Mouse (Mus musculus) liver, embryonic 15.5 days (tissue): ENCODE data around the gene Nos1. TPM values are rescaled to one million over a fixed set of nuclear protein-coding genes. Genes with fewer than 3 reads are reported as not detected.

Experiments used
- ATAC-seq: fragments of 200-750 bp; cut with Nextera tagmentation; 2 replicates; pipeline ENCODE4 v1.8.0; 2017; ENCODE audit warnings: moderate number of reproducible peaks, mild to moderate bottlenecking, moderate library complexity; ENCODE audit not compliant: insufficient read depth
- H3K27ac ChIP-seq: fragments of 300-500 bp; sonication (generic); replicated peaks from 2 replicates; pipeline ENCODE4 v1.5.1; 2015; ENCODE audit warnings: mild to moderate bottlenecking, inconsistent platforms
- H3K27me3 ChIP-seq: fragments of 300-500 bp; sonication (generic); 2 replicates; pipeline ENCODE4 v1.6.1; 2015; ENCODE audit warnings: mild to moderate bottlenecking, inconsistent platforms
- H3K36me3 ChIP-seq: fragments of 300-500 bp; sonication (generic); replicated peaks from 2 replicates; pipeline ENCODE4 v1.6.1; 2015; ENCODE audit warnings: moderate library complexity, mild to moderate bottlenecking, inconsistent platforms
- H3K4me1 ChIP-seq: fragments of 300-500 bp; sonication (generic); replicated peaks from 2 replicates; pipeline ENCODE4 v1.6.1; 2015; ENCODE audit warnings: inconsistent platforms
- H3K4me2 ChIP-seq: fragments of 300-500 bp; sonication (generic); 2 replicates; pipeline ENCODE4 v1.6.1; 2015; ENCODE audit warnings: moderate library complexity, mild to moderate bottlenecking, inconsistent platforms
- H3K4me3 ChIP-seq: fragments of 300-500 bp; sonication (generic); replicated peaks from 2 replicates; pipeline ENCODE4 v1.5.1; 2015; ENCODE audit warnings: mild to moderate bottlenecking, inconsistent platforms
- H3K9ac ChIP-seq: fragments of 300-500 bp; sonication (generic); 2 replicates; pipeline ENCODE4 v1.6.1; 2015; ENCODE audit warnings: moderate library complexity, mild to moderate bottlenecking, inconsistent platforms
- H3K9me3 ChIP-seq: fragments of 300-500 bp; sonication (generic); replicated peaks from 2 replicates; pipeline ENCODE4 v1.6.1; 2016; ENCODE audit warnings: inconsistent platforms
- WGBS: fragments of 180-500 bp; shearing (Covaris S2); methylation state at CpG from one replicate; pipeline ENCODE4 v1.1.7; 2015; ENCODE audit warnings: mixed read lengths; ENCODE audit not compliant: insufficient replicate concordance; 5-methylcytosine and 5-hydroxymethylcytosine counted together
- polyA plus RNA-seq: library from polyadenylated mRNA; unstranded; fragments of >200 nt; fragmentation: Nextera tagmentation; extraction: Ambion mirVana; gene quantifications from 2 replicates; pipeline ENCODE4 v1.2.1, GENCODE M21; 2015

Nos1 gene
- polyA plus RNA-seq, 1 experiment from 2014 or later, result 0.07 TPM

DNA sequence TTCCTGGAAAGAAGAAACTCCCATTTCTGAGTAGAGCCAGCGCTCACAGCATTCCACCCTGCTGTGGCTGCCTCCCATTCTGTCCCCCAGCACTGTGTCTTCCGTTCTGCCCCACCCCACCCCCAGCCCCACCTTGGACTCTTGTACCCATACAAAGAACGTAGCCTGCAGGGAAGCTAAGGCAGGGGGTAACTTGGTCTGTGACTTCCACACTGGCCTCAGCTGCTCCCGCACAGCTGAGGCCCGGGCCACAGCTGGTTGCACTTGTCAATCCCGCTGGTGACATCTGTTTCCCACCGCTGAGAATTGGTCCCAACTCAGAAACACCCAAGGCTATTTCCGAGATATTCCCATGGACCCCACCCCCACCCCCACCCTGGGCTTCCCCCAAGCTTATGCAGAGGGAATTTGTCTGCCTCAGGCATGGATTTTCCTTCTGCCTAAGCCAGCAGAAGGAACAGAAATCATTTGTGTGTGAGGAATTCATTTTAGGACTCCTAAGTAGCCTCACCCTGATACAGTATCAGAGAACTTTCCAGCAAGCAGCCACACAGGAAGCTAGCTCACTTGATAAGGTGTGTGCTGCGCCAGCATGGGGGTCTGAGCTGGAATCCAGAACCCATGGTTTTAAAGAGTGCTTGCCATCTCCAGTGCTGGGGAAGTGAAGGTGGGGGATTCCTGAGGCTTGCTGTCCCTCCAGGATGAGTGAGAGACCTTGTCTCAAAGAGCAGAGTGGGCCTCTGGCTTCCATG lies 117.4 kb downstream of the Nos1 start:
- no peaks in the 10 kb centered on the region for H3K27me3 ChIP-seq
- no peak overlapping the region for H3K27ac ChIP-seq
- no peaks in the 10 kb centered on the region for H3K36me3 ChIP-seq
- H3K9me3 ChIP-seq, result no peaks in the 10 kb centered on the region
- no peak overlapping the region for H3K9ac ChIP-seq
- no peak for ATAC-seq
- H3K4me3 ChIP-seq, result no peak overlapping the region
- WGBS, result 17% methylated on average over 9 of the region's 9 CpGs
- no peak overlapping the region for H3K4me2 ChIP-seq
- H3K4me1 ChIP-seq, result no peaks in the 10 kb centered on the region

DNA sequence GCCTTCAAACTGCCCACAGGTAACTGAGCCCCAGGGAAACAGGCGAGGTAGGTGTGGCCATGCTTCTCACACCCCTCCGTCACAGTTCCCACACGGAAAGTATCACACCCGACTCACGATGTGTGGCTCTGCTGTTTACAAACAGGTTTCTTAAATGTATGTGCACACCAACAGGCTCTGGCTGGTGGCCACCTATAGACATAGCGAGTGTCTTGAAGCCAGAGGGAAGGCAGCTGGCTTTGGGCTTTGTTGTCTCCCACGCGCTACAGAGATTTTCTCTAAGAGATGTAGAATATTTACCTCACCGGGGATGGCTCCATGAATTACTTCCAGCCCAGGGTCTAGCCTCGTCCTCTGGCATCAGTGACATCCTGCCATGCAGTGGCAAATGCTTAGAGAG lies 118.5 kb downstream of the Nos1 start:
- H3K36me3 ChIP-seq, result no peaks in the 10 kb centered on the region
- no peak for ATAC-seq
- WGBS, result 59% methylated on average over 10 of the region's 10 CpGs
- no peak overlapping the region for H3K27ac ChIP-seq
- no peak overlapping the region for H3K9ac ChIP-seq
- no peak overlapping the region for H3K4me2 ChIP-seq
- no peaks in the 10 kb centered on the region for H3K27me3 ChIP-seq
- no peaks in the 10 kb centered on the region for H3K4me1 ChIP-seq
- H3K4me3 ChIP-seq, result no peak overlapping the region
- no peaks in the 10 kb centered on the region for H3K9me3 ChIP-seq

DNA sequence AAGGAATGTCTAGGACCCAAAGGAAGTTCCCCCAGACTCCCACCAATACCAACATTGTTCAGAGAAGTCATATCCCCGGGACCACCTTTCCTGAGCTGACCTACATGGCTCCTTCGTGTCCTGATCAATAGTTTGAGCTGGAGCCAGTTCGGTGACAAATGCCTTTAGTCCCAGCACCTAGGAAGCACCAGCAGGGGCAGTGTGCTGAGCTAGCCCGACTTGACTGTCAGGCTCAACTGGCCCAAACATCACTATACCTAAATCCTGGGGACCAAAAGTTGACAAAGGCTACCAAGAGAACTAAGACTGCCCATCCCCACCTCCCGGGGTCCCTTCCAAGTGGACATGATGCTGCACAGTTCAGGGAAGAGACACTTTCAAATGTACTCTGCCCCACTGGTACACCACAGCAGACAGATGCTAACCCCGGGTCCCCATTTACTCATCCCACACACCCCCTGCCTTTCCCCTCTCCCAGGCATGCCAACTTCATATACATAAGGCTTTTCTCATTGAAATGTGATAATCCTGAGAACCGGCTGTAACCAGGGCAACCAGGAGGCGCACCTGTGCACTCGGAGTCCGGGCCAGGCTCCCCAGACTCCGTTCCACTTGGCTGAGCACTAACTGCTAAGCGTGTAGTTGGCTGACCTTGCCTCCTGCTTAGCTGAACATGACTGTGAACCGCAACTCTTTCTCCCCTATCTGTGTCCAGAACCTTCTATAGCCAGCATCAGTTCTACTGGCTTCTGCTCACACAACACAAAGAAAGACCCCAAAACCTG lies 120.3 kb downstream of the Nos1 start:
- ATAC-seq, result no peak
- WGBS, result 28% methylated on average over 13 of the region's 13 CpGs
- no peaks in the 10 kb centered on the region for H3K9me3 ChIP-seq
- no peak overlapping the region for H3K9ac ChIP-seq
- no peak overlapping the region for H3K4me2 ChIP-seq
- H3K27me3 ChIP-seq, result no peaks in the 10 kb centered on the region
- no peaks in the 10 kb centered on the region for H3K4me1 ChIP-seq
- no peak overlapping the region for H3K4me3 ChIP-seq
- no peak overlapping the region for H3K27ac ChIP-seq
- H3K36me3 ChIP-seq, result no peaks in the 10 kb centered on the region

DNA sequence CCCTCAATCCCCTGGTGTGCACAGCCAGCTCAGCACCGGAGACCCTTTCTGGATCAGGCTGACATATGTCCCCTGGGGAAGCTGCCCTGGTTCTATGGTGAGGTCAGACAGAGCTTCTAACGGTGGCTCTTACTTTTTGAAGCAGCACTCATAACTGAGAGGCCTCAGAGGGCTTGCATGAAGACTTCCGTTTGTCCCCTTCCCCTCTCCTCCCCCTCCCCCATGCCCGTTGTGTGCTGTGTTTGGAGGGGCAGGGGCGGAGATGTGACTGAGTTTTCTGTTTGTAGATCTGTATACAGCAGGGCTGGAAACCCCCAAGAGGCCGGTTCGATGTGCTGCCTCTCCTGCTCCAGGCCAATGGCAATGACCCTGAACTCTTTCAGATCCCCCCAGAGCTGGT lies 122.7 kb downstream of the Nos1 start:
- no peak overlapping the region for H3K4me2 ChIP-seq
- no peaks in the 10 kb centered on the region for H3K36me3 ChIP-seq
- H3K4me1 ChIP-seq, result no peaks in the 10 kb centered on the region
- H3K9me3 ChIP-seq, result no peaks in the 10 kb centered on the region
- 39% methylated on average over 7 of the region's 7 CpGs for WGBS
- H3K27me3 ChIP-seq, result no peaks in the 10 kb centered on the region
- no peak overlapping the region for H3K4me3 ChIP-seq
- no peak overlapping the region for H3K9ac ChIP-seq
- no peak overlapping the region for H3K27ac ChIP-seq
- no peak for ATAC-seq

DNA sequence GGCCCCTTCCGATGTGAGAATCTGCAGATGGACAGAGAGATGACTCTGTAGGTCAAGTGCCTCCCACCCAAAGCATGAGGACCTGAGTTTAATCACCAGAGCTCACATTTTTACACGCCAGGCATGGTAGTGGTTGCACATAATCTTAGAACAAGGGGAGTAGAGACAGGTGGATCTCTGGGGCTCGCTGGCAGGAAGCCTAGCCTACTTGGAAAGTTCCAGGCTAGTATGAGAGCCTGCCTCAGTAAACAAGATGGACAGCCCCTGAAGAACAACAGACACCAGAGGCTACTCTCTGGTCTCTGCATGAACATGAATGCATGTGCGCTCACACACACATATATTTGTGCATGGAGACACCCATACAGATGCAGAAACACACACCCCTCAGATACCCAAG lies 124.9 kb downstream of the Nos1 start:
- Histone ChIP-seq H3K9ac (no peak overlapping the region), H3K4me2 (no peak overlapping the region), H3K4me3 (no peak overlapping the region), H3K9me3 (no peaks in the 10 kb centered on the region), H3K27ac (no peak overlapping the region), H3K27me3 (no peaks in the 10 kb centered on the region), H3K36me3 (no peaks in the 10 kb centered on the region), H3K4me1 (no peaks in the 10 kb centered on the region)
- WGBS, result 52% methylated on average over 4 of the region's 4 CpGs
- no peak for ATAC-seq

DNA sequence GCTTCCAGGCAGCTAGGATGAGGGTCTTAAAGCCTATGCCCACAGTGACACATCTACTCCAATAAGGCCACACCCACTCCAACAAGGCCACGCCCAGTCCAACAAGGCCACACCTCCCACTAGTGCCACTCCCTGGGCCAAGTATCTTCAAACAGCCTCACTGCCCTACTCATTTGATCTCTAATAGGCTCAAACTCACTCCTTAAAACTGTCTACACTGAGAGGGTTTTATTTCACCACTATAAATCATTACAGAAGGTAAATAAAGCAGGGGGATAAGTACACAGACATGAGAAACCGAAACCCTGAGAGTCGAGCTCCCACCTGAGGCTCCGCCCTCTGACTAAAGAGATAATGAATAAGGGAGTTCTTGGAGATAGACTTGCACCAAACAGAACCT lies 128.7 kb downstream of the Nos1 start:
- H3K4me1 ChIP-seq, result no peaks in the 10 kb centered on the region
- no peaks in the 10 kb centered on the region for H3K27me3 ChIP-seq
- no peak overlapping the region for H3K4me2 ChIP-seq
- 49% methylated on average over 4 of the region's 4 CpGs for WGBS
- ATAC-seq, result no peak
- no peaks in the 10 kb centered on the region for H3K36me3 ChIP-seq
- H3K9ac ChIP-seq, result no peak overlapping the region
- H3K9me3 ChIP-seq, result no peaks in the 10 kb centered on the region
- H3K27ac ChIP-seq, result no peak overlapping the region
- no peak overlapping the region for H3K4me3 ChIP-seq

DNA sequence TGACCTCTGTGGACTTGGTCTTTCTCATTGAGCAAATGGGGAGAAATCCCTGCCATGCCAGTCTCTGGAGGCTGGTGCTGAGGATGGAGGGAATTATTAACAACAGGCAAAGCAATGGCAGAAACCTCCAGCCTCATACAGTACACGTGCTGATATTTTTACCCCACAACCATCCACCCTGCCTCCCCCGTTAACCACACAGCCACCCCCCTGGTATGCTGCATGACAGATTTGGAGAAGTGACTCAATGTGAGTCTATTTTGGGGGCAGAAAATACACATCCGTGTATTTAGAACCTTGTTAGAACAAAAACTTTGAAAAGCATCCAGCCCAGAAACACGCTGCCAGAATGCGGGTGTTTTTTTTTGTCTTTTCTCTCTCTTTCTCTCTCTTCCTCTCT lies 135.5 kb downstream of the Nos1 start:
- no peak overlapping the region for H3K4me3 ChIP-seq
- no peaks in the 10 kb centered on the region for H3K4me1 ChIP-seq
- H3K27me3 ChIP-seq, result no peaks in the 10 kb centered on the region
- no peak overlapping the region for H3K27ac ChIP-seq
- no peak overlapping the region for H3K9ac ChIP-seq
- no peak for ATAC-seq
- WGBS, result 50% methylated on average over 5 of the region's 5 CpGs
- no peaks in the 10 kb centered on the region for H3K36me3 ChIP-seq
- H3K9me3 ChIP-seq, result no peaks in the 10 kb centered on the region
- H3K4me2 ChIP-seq, result no peak overlapping the region

DNA sequence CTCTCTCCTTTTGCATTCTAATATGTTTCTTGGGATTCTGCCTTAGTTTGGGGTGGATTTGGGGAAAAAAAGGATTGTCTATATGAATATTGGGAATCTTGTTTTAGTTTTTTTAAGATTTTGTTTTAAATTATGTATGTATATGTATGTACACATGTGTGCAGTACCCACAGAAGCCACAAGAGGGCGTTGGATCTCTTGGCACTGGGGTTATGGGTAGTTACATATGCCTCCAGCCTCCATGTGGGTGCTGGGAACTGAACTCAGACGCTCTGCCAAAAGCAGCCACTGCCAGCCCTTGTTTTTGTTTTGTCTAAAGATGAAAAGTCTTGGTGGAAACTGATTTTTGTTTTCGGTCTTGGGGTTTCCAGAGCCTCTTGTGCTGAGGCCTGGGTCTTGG lies 136.1 kb downstream of the Nos1 start:
- no peak overlapping the region for H3K4me2 ChIP-seq
- ATAC-seq, result no peak
- H3K9me3 ChIP-seq, result no peaks in the 10 kb centered on the region
- H3K4me3 ChIP-seq, result no peak overlapping the region
- H3K27ac ChIP-seq, result no peak overlapping the region
- H3K27me3 ChIP-seq, result no peaks in the 10 kb centered on the region
- H3K9ac ChIP-seq, result no peak overlapping the region
- 46% methylated on average over 3 of the region's 3 CpGs for WGBS
- no peaks in the 10 kb centered on the region for H3K36me3 ChIP-seq
- no peaks in the 10 kb centered on the region for H3K4me1 ChIP-seq

DNA sequence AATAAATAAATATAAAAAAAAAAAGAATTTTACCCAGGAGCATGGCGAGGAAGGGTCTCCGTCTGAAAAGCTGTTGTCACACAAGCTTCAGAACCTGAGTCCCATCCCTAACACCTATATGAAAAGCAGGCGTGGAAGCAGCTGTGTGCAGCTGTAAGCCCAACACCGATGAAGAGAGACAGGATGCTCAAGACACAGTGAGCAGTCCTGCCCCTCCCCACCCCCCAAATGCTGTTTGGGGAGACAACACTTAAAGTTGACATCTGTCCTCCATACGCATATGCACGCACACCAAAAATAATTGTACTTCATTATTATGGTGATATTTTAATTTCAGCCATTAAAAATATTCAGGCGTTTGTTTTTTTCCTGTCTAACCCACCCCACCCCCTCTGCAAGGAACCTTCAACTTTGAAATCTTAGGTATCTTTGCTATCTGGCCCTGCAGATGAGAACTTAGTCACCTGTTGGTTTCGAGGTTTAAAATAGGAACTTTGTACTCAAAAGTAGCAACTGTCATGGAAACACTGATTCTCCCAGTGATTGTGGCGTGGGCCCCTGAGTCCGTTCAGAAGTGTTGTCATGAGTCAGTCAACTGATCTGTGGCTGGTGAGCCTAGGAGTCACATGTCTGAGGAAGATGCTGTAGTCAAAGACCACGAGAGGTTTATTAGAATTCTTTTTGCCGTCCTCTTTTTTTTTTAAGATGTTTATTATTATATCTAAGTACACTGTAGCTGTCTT lies 141.1 kb downstream of the Nos1 start:
- H3K4me2 ChIP-seq, result no peak overlapping the region
- H3K27ac ChIP-seq, result no peak overlapping the region
- H3K4me1 ChIP-seq, result no peaks in the 10 kb centered on the region
- no peak overlapping the region for H3K4me3 ChIP-seq
- no peaks in the 10 kb centered on the region for H3K36me3 ChIP-seq
- H3K9me3 ChIP-seq, result no peaks in the 10 kb centered on the region
- H3K9ac ChIP-seq, result no peak overlapping the region
- WGBS, result 60% methylated on average over 12 of the region's 12 CpGs
- ATAC-seq, result no peak
- no peaks in the 10 kb centered on the region for H3K27me3 ChIP-seq

DNA sequence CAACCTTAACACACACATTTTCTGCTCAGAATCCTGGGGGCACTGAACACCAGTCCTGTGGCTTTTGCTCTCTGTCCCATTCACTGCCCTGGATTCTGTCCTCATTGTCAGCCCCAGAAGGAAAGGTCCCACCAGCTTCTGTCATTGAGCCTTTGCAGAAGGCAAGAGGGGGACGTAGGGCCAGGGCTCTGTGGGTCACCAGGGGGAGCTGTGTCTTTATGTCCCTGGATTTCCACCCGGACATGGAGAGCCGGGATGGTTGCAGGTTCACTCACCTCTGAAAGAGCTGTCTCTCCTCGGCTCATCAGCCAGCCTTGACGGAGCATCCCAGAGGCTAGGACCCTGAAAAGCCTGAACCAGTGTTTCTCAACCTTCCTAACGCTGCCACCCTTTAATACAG lies 142.9 kb downstream of the Nos1 start:
- 29% methylated on average over 6 of the region's 6 CpGs for WGBS

DNA sequence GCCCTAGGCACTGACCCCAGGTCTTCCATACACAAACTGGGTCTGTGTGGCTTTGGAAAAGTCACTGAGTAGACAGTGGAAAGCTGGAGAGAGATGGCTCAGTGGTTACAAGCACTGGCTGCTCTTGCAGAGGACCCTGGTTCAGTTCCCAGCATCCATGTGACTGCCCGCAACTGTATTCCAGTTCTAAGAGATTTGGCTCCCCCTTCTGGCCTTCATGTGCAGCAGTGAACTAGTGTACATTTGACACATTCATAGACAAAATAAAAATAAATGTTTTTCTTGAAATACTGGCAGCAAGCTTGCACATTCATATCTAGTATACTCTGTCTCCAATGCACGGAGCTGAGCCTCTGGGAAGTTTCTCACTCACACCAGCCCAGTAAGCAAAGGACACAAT lies 147.7 kb downstream of the Nos1 start:
- 67% methylated on average over 2 of the region's 2 CpGs for WGBS
- Histone ChIP-seq H3K4me2 (no peak overlapping the region), H3K27ac (no peak overlapping the region), H3K9ac (no peak overlapping the region), H3K4me1 (no peaks in the 10 kb centered on the region), H3K4me3 (no peak overlapping the region), H3K36me3 (no peaks in the 10 kb centered on the region), H3K27me3 (no peaks in the 10 kb centered on the region; the same call in 1 of the 2 replicates), H3K9me3 (no peaks in the 10 kb centered on the region)
- no peak for ATAC-seq

More for the DNA sequence above, 142.9 kb downstream of the Nos1 start:
- Histone ChIP-seq H3K9me3 (no peaks in the 10 kb centered on the region), H3K27me3 (no peaks in the 10 kb centered on the region), H3K27ac (no peak overlapping the region), H3K36me3 (no peaks in the 10 kb centered on the region), H3K4me3 (no peak overlapping the region), H3K4me2 (no peak overlapping the region), H3K9ac (no peak overlapping the region), H3K4me1 (no peaks in the 10 kb centered on the region)
- no peak for ATAC-seq
